Mouse (Mus musculus) megakaryocyte progenitor cell, adult 5-6 weeks (primary cell): ENCODE results near the gene Lsm11. TPM values are rescaled to one million over a fixed set of nuclear protein-coding genes. Genes with fewer than 3 reads are reported as not detected.
A peak's percentile ranks its signal among the peaks of the same experiment; 100 is the strongest.

Experiments used
- ATAC-seq: replicated peaks from 2 replicates; pipeline ENCODE4 v1.8.0; 2016; ENCODE audit warnings: mild to moderate bottlenecking, moderate TSS enrichment, inconsistent platforms; ENCODE audit not compliant: poor library complexity
- total RNA-seq, 2 experiments: library from RNA; stranded (forward) in 1 of 2; stranded (reverse) in 1 of 2; fragments of 157-497, 149-512 nt in 1 of 2; fragments of 200-1000 nt in 1 of 2; gene quantifications; 2 replicates each; pipeline versions ENCODE4 v1.2.3 to v1.2.4; 2015 to 2017

Gene Lsm11
- total RNA-seq, 2 experiments from 2014 or later: 3.1 to 5.2 TPM

DNA sequence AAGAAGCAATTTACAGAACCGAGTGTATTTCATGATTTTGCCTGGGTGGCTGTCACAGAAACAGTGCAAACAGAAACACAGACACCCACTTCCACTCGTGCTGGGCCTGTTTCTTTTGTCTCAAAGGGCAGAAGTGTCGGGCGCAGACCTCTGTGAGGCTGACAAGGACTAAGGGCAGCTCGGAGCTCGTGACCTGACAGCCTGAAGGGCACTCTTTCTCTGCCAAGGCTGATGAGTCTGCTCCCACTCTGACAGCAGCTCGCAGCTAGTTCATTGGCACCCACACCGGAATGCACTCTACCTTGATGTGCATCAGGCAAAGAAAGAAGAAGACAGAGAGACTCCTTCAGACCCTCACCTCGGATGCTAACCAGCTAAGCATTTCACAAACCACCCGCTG, 15.2 kb downstream of the Lsm11 start:
- no peak for ATAC-seq

GRCm38 (mm10) chr11:45927456-45927855, 17.3 kb downstream of the Lsm11 start:
- ATAC-seq: no peak

- ATAC-seq: peak; percentile 97
Measured at GRCm38 (mm10) chr11:45926640-45927082, 18.1 kb downstream of the Lsm11 start.

DNA sequence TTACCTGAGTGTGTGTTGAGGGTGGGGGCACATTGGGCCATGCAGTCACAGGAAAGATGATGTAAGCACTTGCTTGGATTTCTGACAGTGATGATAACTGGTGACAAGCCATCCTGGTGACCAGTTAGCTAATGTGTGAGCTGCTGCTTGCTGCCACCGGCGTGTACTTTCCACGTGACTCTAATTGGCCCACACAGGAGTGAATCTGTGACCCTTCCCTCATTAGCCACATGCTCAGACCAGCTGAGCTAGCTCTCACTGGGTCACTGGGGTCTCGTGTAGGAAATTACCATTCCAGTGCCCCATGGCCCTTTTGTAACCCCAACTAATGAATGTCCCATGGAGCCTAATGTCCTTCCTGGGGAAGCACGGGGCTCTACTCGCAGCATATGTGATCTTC, 19.3 kb downstream of the Lsm11 start:
- ATAC-seq: no peak

GRCm38 (mm10) chr11:45921480-45921898, 23.2 kb downstream of the Lsm11 start:
- no peak for ATAC-seq

DNA sequence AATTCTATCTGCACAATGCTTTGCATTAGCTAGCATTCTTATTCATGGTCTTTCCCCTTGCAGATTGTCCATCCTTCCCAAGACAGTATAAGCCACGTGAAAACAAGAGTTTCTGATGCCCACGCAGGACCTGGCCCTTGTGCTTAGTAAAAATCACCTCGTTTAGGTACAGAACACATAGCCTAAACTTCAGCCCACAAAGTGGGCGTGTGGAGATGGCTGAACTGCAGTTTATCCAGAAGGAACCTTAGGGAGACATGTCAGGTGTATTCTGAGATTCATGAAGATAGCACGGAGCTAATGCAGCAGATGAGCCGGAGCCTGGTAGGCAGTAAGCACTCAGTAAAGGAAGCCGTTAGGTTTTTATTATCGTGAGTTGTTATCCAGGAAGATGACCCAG, 23.7 kb downstream of the Lsm11 start:
- no peak for ATAC-seq

DNA sequence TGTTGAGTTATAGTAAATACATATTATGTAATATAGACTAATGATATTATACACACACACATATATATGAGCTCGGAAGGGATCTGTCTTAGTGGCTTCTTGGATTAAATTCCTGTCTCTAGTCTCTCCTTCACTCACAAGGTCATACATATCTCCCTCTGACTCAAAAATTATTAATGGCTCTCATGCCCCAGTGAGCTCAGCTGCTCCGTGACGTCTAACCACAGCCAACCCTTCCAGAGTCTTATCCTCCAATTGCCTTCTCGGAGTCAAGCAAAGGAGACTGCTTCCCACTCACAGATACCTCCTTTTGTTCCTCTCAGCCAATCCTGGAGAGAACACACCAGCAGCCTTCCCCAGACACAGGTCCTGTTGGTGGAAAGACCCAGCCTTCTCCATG, 25.9 kb downstream of the Lsm11 start:
- no peak for ATAC-seq

DNA sequence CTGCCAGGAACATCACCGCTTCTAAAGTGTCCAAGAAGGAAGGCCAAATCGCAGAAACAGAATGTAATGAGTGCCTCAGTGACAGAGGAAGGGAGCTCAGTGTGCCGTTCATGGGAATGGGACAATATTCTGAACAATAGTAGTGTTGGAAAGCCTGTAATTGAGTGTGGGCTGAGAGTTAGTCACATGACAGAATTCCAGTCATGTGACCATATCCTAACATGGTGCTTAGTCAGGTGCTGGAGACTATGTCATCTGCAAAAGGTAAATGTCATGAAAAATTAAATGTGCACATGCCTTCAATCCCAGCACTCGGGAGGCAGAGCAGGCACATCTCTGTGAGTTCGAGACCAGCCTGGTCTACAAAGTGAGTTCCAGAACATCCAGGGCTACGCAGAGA, 26.7 kb downstream of the Lsm11 start:
- ATAC-seq: no peak

DNA sequence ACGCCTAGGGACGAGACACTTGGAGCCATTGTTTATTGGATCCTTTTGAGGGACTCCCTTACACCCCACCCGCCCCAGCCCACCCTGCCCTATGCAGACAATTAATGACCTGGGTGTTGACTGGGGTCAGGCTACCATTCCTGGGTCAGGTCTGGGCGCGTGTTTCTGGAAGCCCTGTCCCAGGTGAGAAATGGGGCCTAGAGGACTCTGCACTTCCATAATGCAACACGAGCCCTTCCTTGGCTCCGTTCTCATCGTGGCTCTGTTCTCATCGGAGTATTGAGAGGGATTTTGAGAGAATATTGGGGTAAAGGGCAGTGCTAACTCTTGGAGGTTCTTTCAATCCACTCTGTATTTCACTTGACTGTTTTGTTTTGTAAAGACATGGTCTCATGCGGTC, 28.5 kb downstream of the Lsm11 start:
- ATAC-seq: no peak

- no peak for ATAC-seq
Measured at GRCm38 (mm10) chr11:45910701-45911100, 34.0 kb downstream of the Lsm11 start.

GRCm38 (mm10) chr11:45908894-45909293, 35.8 kb downstream of the Lsm11 start:
- ATAC-seq: no peak

DNA sequence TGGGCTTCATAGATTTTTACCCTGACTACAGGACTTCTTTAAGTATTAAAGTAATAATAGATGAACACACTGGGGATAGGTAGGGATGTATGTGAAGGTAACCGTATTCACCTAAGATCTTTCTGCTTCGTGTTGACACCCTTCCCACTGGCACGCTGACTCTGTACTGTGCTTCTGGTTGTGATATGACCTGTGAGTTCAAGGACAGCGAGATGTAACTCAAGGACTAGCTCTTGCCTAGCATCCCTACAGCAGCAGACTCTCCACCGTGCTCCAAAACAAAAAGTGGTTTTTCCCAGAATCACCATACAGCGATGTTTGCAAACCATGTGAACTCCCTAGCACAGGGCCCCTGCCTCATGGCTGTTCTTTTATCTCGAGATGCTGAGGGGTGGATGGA, 36.7 kb downstream of the Lsm11 start:
- ATAC-seq: no peak

GRCm38 (mm10) chr11:45907301-45907700, 37.4 kb downstream of the Lsm11 start:
- ATAC-seq: no peak

GRCm38 (mm10) chr11:45906109-45906786, 38.5 kb downstream of the Lsm11 start:
- peak; percentile 93 for ATAC-seq

GRCm38 (mm10) chr11:45900233-45901015, 44.3 kb downstream of the Lsm11 start:
- no peak for ATAC-seq

DNA sequence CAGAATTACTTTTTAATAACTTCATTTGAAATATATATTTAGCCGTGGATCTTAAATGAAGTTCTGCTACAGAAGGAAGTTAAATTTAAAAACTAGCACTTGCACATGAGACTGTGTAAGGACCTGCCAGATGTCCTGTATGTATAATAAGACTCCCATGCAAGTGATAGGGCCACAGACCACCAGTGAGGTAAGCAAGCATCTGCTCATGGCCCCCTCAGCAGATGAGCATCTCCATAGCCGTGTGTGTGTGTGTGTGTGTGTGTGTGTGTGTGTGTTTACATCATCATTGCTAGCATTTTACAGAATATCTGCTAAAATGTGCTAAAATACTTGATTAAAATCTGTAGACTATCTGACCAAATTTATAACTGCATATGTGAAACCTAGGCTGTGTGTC, 47.3 kb downstream of the Lsm11 start:
- no peak for ATAC-seq

- no peak for ATAC-seq
Measured at GRCm38 (mm10) chr11:45892861-45893360, 51.8 kb downstream of the Lsm11 start.

GRCm38 (mm10) chr11:45890423-45890822, 54.3 kb downstream of the Lsm11 start:
- no peak for ATAC-seq

GRCm38 (mm10) chr11:45889981-45890380, 54.8 kb downstream of the Lsm11 start:
- ATAC-seq: peak; percentile 57

- 0 out of 2 replicates have a peak, but pooled peaks have one; percentile 11 for ATAC-seq
Measured at GRCm38 (mm10) chr11:45888471-45889030, 56.2 kb downstream of the Lsm11 start.

DNA sequence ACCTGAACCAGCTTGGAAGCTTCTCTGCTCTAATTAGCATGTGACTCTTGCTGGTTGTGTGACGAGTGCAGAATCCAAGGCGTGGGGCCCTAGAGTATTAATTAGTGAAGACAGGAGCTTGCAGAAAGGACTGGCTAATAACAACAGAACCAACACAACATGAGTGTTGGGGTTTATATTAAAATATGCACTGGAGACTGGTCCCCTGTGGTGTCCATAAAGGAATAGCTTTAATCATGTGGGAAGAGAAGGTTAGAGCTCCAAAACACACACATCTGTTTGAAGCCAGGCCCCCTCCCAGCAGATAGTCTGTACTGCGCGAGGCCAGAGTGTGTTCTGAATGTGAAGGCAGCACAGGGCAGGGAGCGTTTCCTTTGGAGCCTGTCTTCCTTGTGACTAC, 58.1 kb downstream of the Lsm11 start:
- no peak for ATAC-seq
